Comparison of ENCODE assay signal across 7 mouse cellular contexts in the genomic region with DNA sequence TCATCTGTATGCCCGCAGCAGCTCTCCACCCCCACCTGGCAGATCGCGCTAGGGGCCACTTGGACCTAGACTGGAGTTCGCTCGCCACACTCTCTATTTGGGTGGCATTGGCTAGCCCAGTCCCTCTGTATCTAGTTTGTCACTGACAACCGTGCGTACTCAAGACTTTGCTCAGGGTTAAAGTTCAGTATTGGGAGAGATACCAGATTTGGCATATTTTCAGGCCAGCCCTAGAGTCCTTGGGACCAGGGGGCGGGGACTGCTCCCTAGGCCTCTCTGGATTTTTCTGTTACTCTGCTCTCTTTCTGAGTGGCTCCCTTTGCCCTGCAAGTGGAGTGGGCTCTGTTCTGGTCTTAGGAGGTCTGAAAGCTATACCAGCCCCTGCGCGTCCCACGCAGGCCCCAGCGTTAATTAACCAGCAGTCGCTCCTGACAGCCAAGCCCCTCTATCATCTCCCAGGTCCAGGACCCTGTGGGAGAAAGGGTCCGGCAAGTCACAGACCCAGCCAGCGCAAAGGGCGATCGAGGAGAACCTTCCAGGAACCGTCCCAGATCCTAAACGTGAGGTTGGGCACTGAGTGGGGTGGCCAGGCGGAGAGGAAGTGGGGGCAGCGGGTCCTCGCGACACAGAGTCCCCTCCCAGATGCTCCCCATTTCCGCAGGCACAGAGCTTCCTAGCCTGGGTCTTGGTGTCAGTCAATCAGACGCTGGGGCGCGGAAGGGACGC. TPM values are rescaled to one million over a fixed set of nuclear protein-coding genes. Genes with fewer than 3 reads are reported as not detected.
DNase-seq lines count a peak whose midpoint lies in the region; ATAC-seq and TF ChIP-seq lines count a peak whose summit lies in the region.

A gene (plus strand): TSS at position 256 of the 726 bp plus-strand sequence.

- ATAC-seq in embryonic facial prominence, embryonic 13.5 days (ENCODE audit: insufficient number of reproducible peaks, insufficient read depth, low FRiP score, low TSS enrichment, low read depth) = peak; percentile 12; the same call in 1 of the 2 replicates
- ATAC-seq in kidney, embryonic 16.5 days (ENCODE audit: low FRiP score, low TSS enrichment) = peak; percentile 72
- ATAC-seq in liver, embryonic 15.5 days (ENCODE audit: insufficient read depth) = peak; percentile 71

- H3K9ac ChIP-seq in CH12.LX (ENCODE audit: insufficient read depth, low read depth) = peak within 1 kb of the TSS; percentile 66
- H3K9ac ChIP-seq in embryonic facial prominence, embryonic 13.5 days = peak within 1 kb of the TSS; percentile 84
- H3K9ac ChIP-seq in kidney, embryonic 16.5 days (replicated peaks; ENCODE audit: low read length) = peak within 1 kb of the TSS; percentile 76
- peak within 1 kb of the TSS; percentile 62 for H3K9ac ChIP-seq in liver, embryonic 15.5 days

- H3K27me3 ChIP-seq in CH12.LX (replicated peaks) = no peaks in the 10 kb centered on the region
- H3K27me3 ChIP-seq in embryonic facial prominence, embryonic 13.5 days = no peaks in the 10 kb centered on the region
- no peaks in the 10 kb centered on the region for H3K27me3 ChIP-seq in heart, embryonic 10.5 days (ENCODE audit: insufficient read depth, poor library complexity, severe bottlenecking)
- H3K27me3 ChIP-seq in kidney, embryonic 16.5 days (ENCODE audit: insufficient read depth, low read length) = no peaks in the 10 kb centered on the region
- H3K27me3 ChIP-seq in liver, embryonic 15.5 days = no peaks in the 10 kb centered on the region

- peaks cover 4 to 32% of the 10 kb centered on the region in 2 experiments; a peak in 3 of 4 replicates for H3K4me1 ChIP-seq in CH12.LX (ENCODE audit: control insufficient read depth in 1 of 2, insufficient read depth in 2 of 2)
- H3K4me1 ChIP-seq in embryonic facial prominence, embryonic 13.5 days = peaks cover 17% of the 10 kb centered on the region
- peaks cover 17% of the 10 kb centered on the region for H3K4me1 ChIP-seq in heart, embryonic 10.5 days
- peaks cover 18% of the 10 kb centered on the region for H3K4me1 ChIP-seq in kidney, embryonic 16.5 days (ENCODE audit: insufficient read depth, low read length)
- H3K4me1 ChIP-seq in liver, embryonic 15.5 days (replicated peaks) = peaks cover 44% of the 10 kb centered on the region

- TF ChIP-seq RAD21 in CH12.LX (IDR thresholded peaks at IDR 0.05; ENCODE audit: low read depth, low read length) = no peak

- 4% methylated on average over 28 of the region's 28 CpGs for WGBS in embryonic facial prominence, embryonic 13.5 days
- 2% methylated on average over 28 of the region's 28 CpGs for WGBS in heart, embryonic 10.5 days
- 4% methylated on average over 28 of the region's 28 CpGs for WGBS in kidney, embryonic 16.5 days
- WGBS in liver, embryonic 15.5 days (ENCODE audit: insufficient replicate concordance) = 4% methylated on average over 28 of the region's 28 CpGs

- H3K4me3 ChIP-seq in CH12.LX (replicated peaks in 1 of 3; ENCODE audit: low read depth in 2 of 3, low read length in 2 of 3, poor library complexity in 1 of 3) = peak within 1 kb of the TSS; percentile 69 to 84 (median 81)
- peak within 1 kb of the TSS; percentile 70 for H3K4me3 ChIP-seq in embryonic facial prominence, embryonic 13.5 days
- peak within 1 kb of the TSS; percentile 83 for H3K4me3 ChIP-seq in heart, embryonic 10.5 days
- peak within 1 kb of the TSS; percentile 66 for H3K4me3 ChIP-seq in kidney, embryonic 16.5 days (ENCODE audit: low read length)
- peak within 1 kb of the TSS; percentile 67 for H3K4me3 ChIP-seq in liver, embryonic 15.5 days (replicated peaks)

- no peaks in the 10 kb centered on the region for H3K79me2 ChIP-seq in CH12.LX (replicated peaks; ENCODE audit: control insufficient read depth, extremely low read depth, insufficient read depth, poor library complexity, severe bottlenecking)

- no peaks in the 10 kb centered on the region for H3K9me3 ChIP-seq in CH12.LX (replicated peaks; ENCODE audit: low read length)
- H3K9me3 ChIP-seq in embryonic facial prominence, embryonic 13.5 days = no peaks in the 10 kb centered on the region
- no peaks in the 10 kb centered on the region for H3K9me3 ChIP-seq in heart, embryonic 10.5 days
- H3K9me3 ChIP-seq in kidney, embryonic 16.5 days (ENCODE audit: low read length) = no peaks in the 10 kb centered on the region
- H3K9me3 ChIP-seq in liver, embryonic 15.5 days (replicated peaks) = no peaks in the 10 kb centered on the region

- TF ChIP-seq CTCF in CH12.LX (conservative IDR thresholded peaks at IDR 0.05 in 1 of 2, IDR thresholded peaks at IDR 0.05 in 1 of 2; ENCODE audit: low read depth in 2 of 2, low read length in 2 of 2) = no peak

- no peak for TF ChIP-seq EP300 in CH12.LX (IDR thresholded peaks at IDR 0.05; ENCODE audit: low read length)

- in situ Hi-C loops in CH12.LX (cut with MboI; ENCODE audit: low pct_ligation_motif_present, low pct_unique_long_range_greater_than_20kb, low sequenced_read_pairs) = no loop called here

- dilution Hi-C loops in CH12.LX (cut with MboI; ENCODE audit: extremely low pct_ligation_motif_present, extremely low pct_unique_long_range_greater_than_20kb, low sequenced_read_pairs) = no loop called here

- TF ChIP-seq POLR2A in CH12.LX (IDR thresholded peaks at IDR 0.05; ENCODE audit: low read depth, low read length) = no peak

- DNase-seq in CH12.LX (ENCODE audit: extremely low read depth) (peak; percentile 53), MEL-GATA-1-ER (ENCODE audit: extremely low read depth, low read depth) (peak; percentile 44)
- no peak for DNase-seq in heart, embryonic 10.5 days (ENCODE audit: low spot score)
- DNase-seq in ovary, adult 18-20 months (ENCODE audit: low spot score) = peak; percentile 30

- H3K36me3 ChIP-seq in CH12.LX (replicated peaks in 1 of 2; ENCODE audit: control insufficient read depth in 1 of 2, insufficient read depth in 1 of 2, low read length in 1 of 2) = peaks cover 0 to 7% of the 10 kb centered on the region in 2 experiments
- no peaks in the 10 kb centered on the region for H3K36me3 ChIP-seq in embryonic facial prominence, embryonic 13.5 days
- H3K36me3 ChIP-seq in heart, embryonic 10.5 days = no peaks in the 10 kb centered on the region
- H3K36me3 ChIP-seq in kidney, embryonic 16.5 days (ENCODE audit: insufficient read depth, low read length) = no peaks in the 10 kb centered on the region
- no peaks in the 10 kb centered on the region for H3K36me3 ChIP-seq in liver, embryonic 15.5 days (replicated peaks)

- H3K27ac ChIP-seq in CH12.LX (ENCODE audit: insufficient read depth, low read depth) = peak within 1 kb of the TSS; percentile 52; the same call in 1 of the 2 replicates
- H3K27ac ChIP-seq in embryonic facial prominence, embryonic 13.5 days = peak within 1 kb of the TSS; percentile 83
- peak within 1 kb of the TSS; percentile 93 for H3K27ac ChIP-seq in heart, embryonic 10.5 days
- H3K27ac ChIP-seq in kidney, embryonic 16.5 days (ENCODE audit: low read length) = peak within 1 kb of the TSS; percentile 79
- H3K27ac ChIP-seq in liver, embryonic 15.5 days (replicated peaks) = peak within 1 kb of the TSS; percentile 81

- peak within 1 kb of the TSS; percentile 92 for H3K4me2 ChIP-seq in CH12.LX (ENCODE audit: insufficient read depth, low read depth, poor library complexity, severe bottlenecking)
- peak within 1 kb of the TSS; percentile 93 for H3K4me2 ChIP-seq in embryonic facial prominence, embryonic 13.5 days
- H3K4me2 ChIP-seq in kidney, embryonic 16.5 days (replicated peaks; ENCODE audit: low read depth, low read length) = peak within 1 kb of the TSS; percentile 89
- peak within 1 kb of the TSS; percentile 88 for H3K4me2 ChIP-seq in liver, embryonic 15.5 days

TF ChIP-seq in CH12.LX, 34 proteins besides CTCF, POLR2A, EP300 and RAD21:
- TF ChIP-seq KAT2A (IDR thresholded peaks at IDR 0.05; ENCODE audit: insufficient replicate concordance, low read length) = no peak
- TF ChIP-seq MEF2A (IDR thresholded peaks at IDR 0.05; ENCODE audit: borderline replicate concordance, low read depth, low read length) = no peak
- no peak for TF ChIP-seq UBTF (IDR thresholded peaks at IDR 0.05; ENCODE audit: low read depth, low read length)
- no peak for TF ChIP-seq HCFC1 (IDR thresholded peaks at IDR 0.05; ENCODE audit: low read depth, low read length)
- no peak for TF ChIP-seq RCOR1 (conservative IDR thresholded peaks at IDR 0.05; ENCODE audit: low read depth, low read length)
- no peak for TF ChIP-seq NRF1 (IDR thresholded peaks at IDR 0.05; ENCODE audit: low read depth, low read length)
- TF ChIP-seq SIN3A (IDR thresholded peaks at IDR 0.05; ENCODE audit: low read length) = peak; percentile 67; the same call in 1 of the 2 replicates
- 0 out of 2 replicates have a peak, but pooled peaks have one; percentile 23 for TF ChIP-seq MAZ (IDR thresholded peaks at IDR 0.05; ENCODE audit: low read depth, low read length)
- TF ChIP-seq TCF12 (IDR thresholded peaks at IDR 0.05; ENCODE audit: low read depth, low read length) = no peak
- TF ChIP-seq USF1 (IDR thresholded peaks at IDR 0.05; ENCODE audit: low read depth, low read length) = no peak

RNA-seq across cellular contexts. Expression of the gene that starts here (rescaled TPM):
- total RNA-seq in CH12.LX (2012; rRNA removed) = 7.4 and 8.1 TPM in 2 replicates
- total RNA-seq in CH12.LX (2014; rRNA removed) = 9.7 and 10.3 TPM in 2 replicates
- polyA plus RNA-seq in CH12.LX (2012; ENCODE audit: insufficient read length, low read depth) = 9.4 and 10.6 TPM in 2 replicates
- 21.8 and 21.9 TPM in 2 replicates for polyA plus RNA-seq in embryonic facial prominence, embryonic 13.5 days (2015; fragmentation: Nextera tagmentation; extraction: Ambion mirVana)
- polyA plus RNA-seq in heart, embryonic 10.5 days (2016; fragmentation: Nextera tagmentation; extraction: Ambion mirVana) = 14.4 and 14.8 TPM in 2 replicates
- 17.6 and 18.9 TPM in 2 replicates for polyA plus RNA-seq in kidney, embryonic 16.5 days (2015; fragmentation: Nextera tagmentation; extraction: Ambion mirVana)
- polyA plus RNA-seq in liver, embryonic 15.5 days (2015; fragmentation: Nextera tagmentation; extraction: Ambion mirVana) = 17.3 and 19.8 TPM in 2 replicates

Comparison
In these comparisons a context has a peak if more than half of its experiments do, and no peak if none do; other contexts are left out.
1. ATAC-seq: peak in every context shown above with its lines; median percentile 72 in kidney, embryonic 16.5 days; 71 in liver, embryonic 15.5 days; 12 in embryonic facial prominence, embryonic 13.5 days.